Mouse (Mus musculus) layer of hippocampus, adult 2 months (tissue): ENCODE measurements around the gene Wnk2. TPM values are rescaled to one million over a fixed set of nuclear protein-coding genes. Genes with fewer than 3 reads are reported as not detected.

Source experiments
- DNase-seq, 2 experiments: peaks; one replicate each; pipeline ENCODE4 v3.0.0; 2022; ENCODE audit warnings: low spot score in 2 of 2
- H3K27ac ChIP-seq: fragments of 200-600 bp; 2 replicates; pipeline ENCODE4 v1.8.1; 2022
- H3K4me3 ChIP-seq: fragments of 200-600 bp; 2 replicates; pipeline ENCODE4 v1.8.1; 2022; ENCODE audit warnings: mild to moderate bottlenecking
- CTCF ChIP-seq: fragments of 200-600 bp; conservative IDR thresholded peaks from 2 replicates; pipeline ENCODE4 v1.8.1; 2022; ENCODE audit warnings: antibody characterized with exemption, mild to moderate bottlenecking, moderate library complexity
- total RNA-seq, 2 experiments: library from RNA; stranded (reverse); gene quantifications; 2 replicates each; pipeline ENCODE4 v1.2.3; 2021

Wnk2 gene
- total RNA-seq, 2 experiments from 2014 or later = 99.2 to 101 TPM

GRCm38 (mm10) chr13:49122106-49122505 lies 25.7 kb downstream of the Wnk2 start:
- Histone ChIP-seq H3K4me3 (no peak overlapping the region), H3K27ac (no peak overlapping the region)
- TF ChIP-seq CTCF = no peak
- no peak for DNase-seq

- Histone ChIP-seq H3K27ac (no peak overlapping the region), H3K4me3 (no peak overlapping the region)
- DNase-seq = no peak
- peak; percentile 40 for TF ChIP-seq CTCF
Measured at GRCm38 (mm10) chr13:49117563-49117962, 30.3 kb downstream of the Wnk2 start.

- TF ChIP-seq CTCF = no peak
- no peak overlapping the region for H3K27ac ChIP-seq
- H3K4me3 ChIP-seq = no peak overlapping the region
- DNase-seq = no peak
Measured at GRCm38 (mm10) chr13:49114921-49115320, 32.9 kb downstream of the Wnk2 start.

GRCm38 (mm10) chr13:49114116-49114515 lies 33.7 kb downstream of the Wnk2 start:
- no peak overlapping the region for H3K27ac ChIP-seq
- no peak for DNase-seq
- no peak for TF ChIP-seq CTCF
- no peak overlapping the region for H3K4me3 ChIP-seq

- H3K4me3 ChIP-seq = no peak overlapping the region
- TF ChIP-seq CTCF = no peak
- no peak for DNase-seq
Measured at GRCm38 (mm10) chr13:49113345-49113744, 34.5 kb downstream of the Wnk2 start.

GRCm38 (mm10) chr13:49112652-49113051 lies 35.2 kb downstream of the Wnk2 start:
- no peak overlapping the region for H3K4me3 ChIP-seq
- TF ChIP-seq CTCF = no peak
- no peak overlapping the region for H3K27ac ChIP-seq
- no peak for DNase-seq

More at GRCm38 (mm10) chr13:49113345-49113744, 34.5 kb downstream of the Wnk2 start:
- no peak overlapping the region for H3K27ac ChIP-seq

- Histone ChIP-seq H3K4me3 (no peak overlapping the region), H3K27ac (no peak overlapping the region)
- TF ChIP-seq CTCF = no peak
- DNase-seq = no peak
Measured at GRCm38 (mm10) chr13:49109665-49110064, 38.1 kb downstream of the Wnk2 start.

GRCm38 (mm10) chr13:49108119-49108846 lies 39.5 kb downstream of the Wnk2 start:
- no peak for DNase-seq
- TF ChIP-seq CTCF = no peak
- no peak overlapping the region for H3K27ac ChIP-seq
- H3K4me3 ChIP-seq = no peak overlapping the region

- TF ChIP-seq CTCF = no peak
- H3K27ac ChIP-seq = peak overlapping the region; percentile 65
- no peak overlapping the region for H3K4me3 ChIP-seq
- no peak for DNase-seq
Measured at GRCm38 (mm10) chr13:49103913-49104312, 43.9 kb downstream of the Wnk2 start.

GRCm38 (mm10) chr13:49103235-49103634 lies 44.6 kb downstream of the Wnk2 start:
- TF ChIP-seq CTCF = no peak
- DNase-seq = no peak
- no peak overlapping the region for H3K4me3 ChIP-seq
- H3K27ac ChIP-seq = peak overlapping the region; percentile 65

- Histone ChIP-seq H3K4me3 (no peak overlapping the region), H3K27ac (peak overlapping the region; percentile 77; the same call in 1 of the 2 replicates)
- TF ChIP-seq CTCF = no peak
- peak; percentile 51 to 65 for DNase-seq
Measured at GRCm38 (mm10) chr13:49100417-49100816, 47.4 kb downstream of the Wnk2 start.

- TF ChIP-seq CTCF = no peak
- DNase-seq = no peak
- Histone ChIP-seq H3K4me3 (no peak overlapping the region), H3K27ac (peak overlapping the region; percentile 48; the same call in 1 of the 2 replicates)
Measured at GRCm38 (mm10) chr13:49096826-49097225, 51.0 kb downstream of the Wnk2 start.

GRCm38 (mm10) chr13:49094667-49095066 lies 53.1 kb downstream of the Wnk2 start:
- no peak for TF ChIP-seq CTCF
- Histone ChIP-seq H3K27ac (peak overlapping the region; percentile 55; the same call in 1 of the 2 replicates), H3K4me3 (no peak overlapping the region)
- DNase-seq = peak in 1 of 2 experiments; percentile 24

- no peak for DNase-seq
- Histone ChIP-seq H3K27ac (peak overlapping the region; percentile 55; the same call in 1 of the 2 replicates), H3K4me3 (no peak overlapping the region)
- TF ChIP-seq CTCF = no peak
Measured at GRCm38 (mm10) chr13:49093471-49093891, 54.3 kb downstream of the Wnk2 start.
